Mouse (Mus musculus) liver, postnatal 0 days (tissue): ENCODE measurements around the gene Agpat3. TPM values are rescaled to one million over a fixed set of nuclear protein-coding genes. Genes with fewer than 3 reads are reported as not detected.

Source experiments
- ATAC-seq: fragments of 200-750 bp; cut with Nextera tagmentation; 2 replicates; pipeline ENCODE4 v1.8.0; 2017; ENCODE audit warnings: mild to moderate bottlenecking, moderate library complexity
- DNase-seq: peaks from one replicate; pipeline ENCODE4 v3.0.0-alpha.2; 2016
- H3K27ac ChIP-seq: fragments of 300-500 bp; sonication (generic); 2 replicates; pipeline ENCODE4 v1.5.1; 2014; ENCODE audit warnings: antibody characterized with exemption, moderate library complexity, mild to moderate bottlenecking, low read depth
- H3K27me3 ChIP-seq: fragments of 300-500 bp; sonication (generic); 2 replicates; pipeline ENCODE4 v1.6.1; 2014; ENCODE audit warnings: low read length, control low read depth, mixed read lengths; ENCODE audit not compliant: insufficient read depth
- H3K36me3 ChIP-seq: fragments of 300-500 bp; sonication (generic); replicated peaks from 2 replicates; pipeline ENCODE4 v1.6.1; 2014; ENCODE audit warnings: mild to moderate bottlenecking, control low read depth, low read length, moderate library complexity, mixed read lengths; ENCODE audit not compliant: insufficient read depth
- H3K4me1 ChIP-seq: fragments of 300-500 bp; sonication (generic); 2 replicates; pipeline ENCODE4 v1.6.1; 2014; ENCODE audit warnings: antibody characterized with exemption, mild to moderate bottlenecking, control low read depth; ENCODE audit not compliant: insufficient read depth
- H3K4me2 ChIP-seq: fragments of 300-500 bp; sonication (generic); 2 replicates; pipeline ENCODE4 v1.6.1; 2014; ENCODE audit warnings: low read depth, mild to moderate bottlenecking, low read length, moderate library complexity, mixed read lengths
- H3K4me3 ChIP-seq: fragments of 300-500 bp; sonication (generic); 2 replicates; pipeline ENCODE4 v1.5.1; 2014; ENCODE audit warnings: low read depth, low read length
- H3K9ac ChIP-seq: fragments of 300-500 bp; sonication (generic); replicated peaks from 2 replicates; pipeline ENCODE4 v1.6.1; 2014; ENCODE audit warnings: mild to moderate bottlenecking, moderate library complexity
- H3K9me3 ChIP-seq: fragments of 300-500 bp; sonication (generic); 2 replicates; pipeline ENCODE4 v1.6.1; 2016; ENCODE audit warnings: mild to moderate bottlenecking, control low read depth, low read length, mixed read lengths
- CTCF ChIP-seq: sonication (generic); IDR thresholded peaks from 2 replicates; pipeline ENCODE4 v1.5.1; 2016; ENCODE audit warnings: antibody characterized with exemption, low read depth
- EP300 ChIP-seq: IDR thresholded peaks from 2 replicates; pipeline ENCODE4 v1.6.1; 2016; ENCODE audit warnings: antibody characterized with exemption, low read depth, mild to moderate bottlenecking
- WGBS: fragments of 180-500 bp; shearing (Covaris S2); extraction: QIAGEN DNeasy Blood & Tissue Kit; methylation state at CpG from one replicate; pipeline ENCODE4 v1.1.7; 2014; ENCODE audit not compliant: insufficient replicate concordance; 5-methylcytosine and 5-hydroxymethylcytosine counted together
- polyA plus RNA-seq: library from polyadenylated mRNA; unstranded; fragments of >200 nt; fragmentation: Nextera tagmentation; extraction: Ambion mirVana; gene quantifications from 2 replicates; pipeline ENCODE4 v1.2.1, GENCODE M21; 2015

Gene Agpat3
- polyA plus RNA-seq, 1 experiment from 2014 or later, result 154 TPM

- H3K27me3 ChIP-seq, result peaks cover 22% of the 10 kb centered on the region
- TF ChIP-seq EP300 (no peak), CTCF (no peak)
- 82% methylated on average over 5 of the region's 5 CpGs for WGBS
These were observed 4.1 kb downstream of the Agpat3 start for GRCm38 (mm10) chr10:78348211-78348610.

GRCm38 (mm10) chr10:78347486-78347885 is 4.8 kb downstream of the Agpat3 start:
- H3K27ac ChIP-seq, result no peak overlapping the region
- ATAC-seq (no peak), DNase-seq (no peak)
- no peak overlapping the region for H3K9ac ChIP-seq
- peaks cover 16% of the 10 kb centered on the region for H3K27me3 ChIP-seq
- no peak overlapping the region for H3K4me2 ChIP-seq
- peaks cover 15% of the 10 kb centered on the region for H3K4me1 ChIP-seq
- no peaks in the 10 kb centered on the region for H3K9me3 ChIP-seq
- 78% methylated on average over 6 of the region's 6 CpGs for WGBS
- H3K36me3 ChIP-seq, result 0 out of 2 replicates have a peak, but pooled peaks cover 8% of the 10 kb centered on the region
- TF ChIP-seq CTCF (no peak), EP300 (no peak)
- no peak overlapping the region for H3K4me3 ChIP-seq

More at GRCm38 (mm10) chr10:78348211-78348610, 4.1 kb downstream of the Agpat3 start:
- Histone ChIP-seq H3K4me3 (no peak overlapping the region), H3K9ac (no peak overlapping the region), H3K4me1 (peaks cover 15% of the 10 kb centered on the region), H3K9me3 (no peaks in the 10 kb centered on the region), H3K36me3 (0 out of 2 replicates have a peak, but pooled peaks cover 8% of the 10 kb centered on the region), H3K27ac (0 out of 2 replicates have a peak overlapping the region, but pooled peaks have one; percentile 39), H3K4me2 (no peak overlapping the region)
- DNase-seq (no peak), ATAC-seq (no peak)

- Histone ChIP-seq H3K4me2 (no peak overlapping the region), H3K9me3 (no peaks in the 10 kb centered on the region), H3K9ac (no peak overlapping the region), H3K27ac (no peak overlapping the region), H3K27me3 (no peaks in the 10 kb centered on the region), H3K36me3 (0 out of 2 replicates have a peak, but pooled peaks cover 8% of the 10 kb centered on the region), H3K4me1 (peaks cover 9% of the 10 kb centered on the region), H3K4me3 (no peak overlapping the region)
- 69% methylated on average over 2 of the region's 2 CpGs for WGBS
- no peak for TF ChIP-seq EP300
- TF ChIP-seq CTCF, result no peak
- no peak for DNase-seq
- ATAC-seq, result no peak
These were observed 6.8 kb downstream of the Agpat3 start for GRCm38 (mm10) chr10:78345466-78345865.

DNA sequence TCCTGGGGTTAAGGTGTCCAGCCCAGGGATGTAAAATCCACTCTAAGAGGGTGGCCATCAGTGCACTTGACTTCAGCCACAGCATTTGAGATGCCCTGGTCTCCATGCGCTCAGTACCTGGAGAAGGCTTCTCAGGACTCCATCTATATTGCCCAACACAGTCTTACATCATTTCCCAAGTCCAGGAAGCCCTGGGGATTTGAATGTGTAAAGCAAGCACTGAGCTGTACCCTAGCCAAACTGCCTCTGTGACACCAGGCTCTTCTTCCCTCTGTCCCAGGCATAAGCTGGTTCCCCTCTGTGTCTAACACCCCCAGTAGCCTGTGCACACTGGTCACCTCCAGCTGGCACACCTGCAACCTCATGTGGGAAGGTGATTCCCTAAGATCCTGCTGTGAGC is 10.2 kb downstream of the Agpat3 start:
- H3K4me2 ChIP-seq, result no peak overlapping the region
- 90% methylated on average over 1 of the region's 1 CpGs for WGBS
- no peaks in the 10 kb centered on the region for H3K9me3 ChIP-seq
- no peaks in the 10 kb centered on the region for H3K27me3 ChIP-seq
- no peak overlapping the region for H3K4me3 ChIP-seq
- peak; percentile 53 for ATAC-seq
- H3K4me1 ChIP-seq, result peaks cover 9% of the 10 kb centered on the region
- H3K27ac ChIP-seq, result no peak overlapping the region
- 0 out of 2 replicates have a peak, but pooled peaks cover 2% of the 10 kb centered on the region for H3K36me3 ChIP-seq
- no peak for DNase-seq
- no peak overlapping the region for H3K9ac ChIP-seq
- TF ChIP-seq CTCF (no peak), EP300 (no peak)

DNA sequence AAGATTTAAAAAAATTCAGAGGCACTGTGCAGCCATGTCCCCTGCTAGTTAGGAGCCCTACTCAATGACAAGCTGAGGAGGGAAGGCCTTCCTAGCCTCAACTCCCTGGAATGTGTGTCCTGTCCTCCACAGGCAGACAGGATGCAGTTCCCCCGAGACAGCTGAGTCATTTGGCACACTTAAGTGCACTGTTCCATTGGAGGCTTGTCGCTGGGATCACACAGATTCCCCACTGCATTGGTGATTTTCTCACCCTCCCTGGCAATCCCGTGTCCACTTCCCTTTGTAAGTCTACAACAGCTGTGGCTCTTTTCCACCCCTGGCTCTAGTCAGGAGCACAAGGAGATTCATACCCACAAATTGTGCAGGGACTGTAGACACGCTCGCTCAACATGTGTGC is 14.1 kb downstream of the Agpat3 start:
- peak; percentile 15; the same call in 1 of the 2 replicates for ATAC-seq
- TF ChIP-seq EP300 (no peak), CTCF (no peak)
- H3K4me1 ChIP-seq, result no peaks in the 10 kb centered on the region

GRCm38 (mm10) chr10:78334923-78335561 is 17.2 kb downstream of the Agpat3 start:
- no peaks in the 10 kb centered on the region for H3K36me3 ChIP-seq
- WGBS, result 70% methylated on average over 6 of the region's 6 CpGs
- no peaks in the 10 kb centered on the region for H3K9me3 ChIP-seq
- TF ChIP-seq EP300 (no peak), CTCF (no peak)
- no peak for DNase-seq
- no peak overlapping the region for H3K4me2 ChIP-seq
- H3K9ac ChIP-seq, result no peak overlapping the region
- H3K4me3 ChIP-seq, result no peak overlapping the region
- ATAC-seq, result no peak
- H3K4me1 ChIP-seq, result no peaks in the 10 kb centered on the region
- no peak overlapping the region for H3K27ac ChIP-seq
- no peaks in the 10 kb centered on the region for H3K27me3 ChIP-seq

More for the DNA sequence above, 14.1 kb downstream of the Agpat3 start:
- H3K4me3 ChIP-seq, result no peak overlapping the region
- no peaks in the 10 kb centered on the region for H3K36me3 ChIP-seq
- H3K9ac ChIP-seq, result no peak overlapping the region
- WGBS, result 47% methylated on average over 5 of the region's 5 CpGs
- no peaks in the 10 kb centered on the region for H3K27me3 ChIP-seq
- no peak overlapping the region for H3K4me2 ChIP-seq
- H3K27ac ChIP-seq, result no peak overlapping the region
- H3K9me3 ChIP-seq, result no peaks in the 10 kb centered on the region
- DNase-seq, result no peak
